Mouse (Mus musculus) mouse trophoblast stem cell (cell line): ENCODE data around the gene Prtn3.

Experiments
- in situ Hi-C, 2 experiments: fragments of 300-500 bp; cut with MseI, MboI; formaldehyde crosslinking; loops; 2 replicates in 1 of 2; 3 replicates in 1 of 2; pipeline ENCODE4 v1.15.1; 2025

Gene Prtn3

DNA sequence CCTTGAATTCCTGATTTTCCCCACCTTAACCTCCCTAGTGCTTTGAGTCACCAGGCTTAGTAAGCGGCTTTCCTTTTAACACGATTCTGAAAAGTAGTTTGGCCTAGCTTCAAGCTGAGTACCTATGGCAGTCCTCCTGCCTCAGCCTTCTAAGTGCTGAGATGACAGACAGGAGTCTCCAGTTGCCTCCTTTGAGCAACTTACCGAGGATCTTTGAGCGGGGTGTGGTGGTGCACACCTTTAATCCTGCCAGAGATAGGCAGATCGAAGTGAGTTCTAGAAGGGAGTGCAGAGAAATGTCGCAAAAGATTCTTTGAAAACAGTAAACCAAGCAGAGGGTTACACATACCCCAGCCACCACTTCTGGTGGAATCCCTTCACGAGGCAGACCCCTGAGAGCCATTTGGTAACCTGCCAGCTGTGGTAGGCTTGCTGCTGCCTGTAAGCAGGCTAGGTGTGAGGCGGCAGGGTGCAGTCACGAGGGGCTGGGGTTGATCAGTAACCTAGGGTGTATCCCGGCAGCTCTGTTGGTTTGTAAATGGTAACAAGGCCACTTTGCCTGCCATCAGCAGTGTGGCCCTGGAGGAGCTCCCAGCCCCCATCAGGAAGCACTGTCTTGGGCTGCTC is 18.6 kb upstream of the Prtn3 start:
- in situ Hi-C loops, result no loop called here

DNA sequence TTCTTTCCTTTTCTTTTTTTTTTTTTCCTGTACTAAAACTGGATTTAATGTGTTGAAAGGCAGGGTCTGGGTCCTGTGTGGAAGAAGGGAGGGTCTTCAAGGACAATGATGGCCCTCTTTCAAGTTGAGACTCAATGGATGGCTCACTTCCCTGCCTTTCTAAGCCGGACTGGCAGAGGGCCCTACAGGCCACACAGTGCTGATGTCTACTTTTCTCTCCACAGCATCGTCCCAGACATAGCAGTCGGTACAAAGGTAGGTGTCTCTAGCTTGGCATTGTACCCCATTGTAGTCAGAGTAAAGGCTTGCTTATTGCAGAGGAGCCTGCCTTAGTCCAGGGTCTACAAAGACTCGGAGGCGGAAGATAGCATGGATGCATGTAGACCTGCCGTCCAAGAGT is 18.0 kb upstream of the Prtn3 start:
- in situ Hi-C loops, result no loop called here

DNA sequence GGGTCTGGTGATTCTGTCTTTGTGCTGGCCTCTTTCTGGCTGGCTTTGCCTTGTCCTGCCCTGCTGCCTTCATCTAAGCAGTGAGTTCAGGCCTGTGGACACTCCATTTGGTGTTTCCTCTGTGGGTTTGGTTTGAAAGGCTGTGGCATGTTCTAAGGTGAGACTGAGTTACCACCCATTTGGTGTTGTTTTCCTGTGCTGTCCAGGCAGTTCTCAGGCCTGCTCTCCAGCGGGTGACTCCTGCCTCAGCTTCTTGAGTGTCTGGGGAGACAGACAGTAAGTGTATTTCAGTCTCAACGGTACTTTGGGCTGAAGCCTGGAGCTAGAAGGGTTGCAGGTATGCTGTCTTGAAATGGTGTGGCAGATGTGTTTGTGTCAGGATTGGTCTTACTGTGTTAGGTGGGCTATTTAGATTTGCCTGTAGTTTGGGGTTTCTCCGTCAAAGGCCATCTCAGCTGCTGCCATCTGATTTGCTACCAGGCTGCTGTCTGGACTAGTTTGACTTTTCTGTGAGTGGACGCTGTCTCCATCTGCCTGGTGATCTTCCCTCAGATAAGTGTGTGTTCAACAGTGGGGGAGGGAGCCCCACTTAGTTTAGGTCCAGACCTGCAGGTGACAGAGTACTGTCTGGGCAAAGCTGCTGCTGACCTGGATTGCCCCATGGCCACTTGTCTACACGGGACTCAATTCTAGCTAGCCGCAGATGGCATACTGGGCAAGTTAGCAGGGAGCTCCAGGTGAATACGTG is 17.4 kb upstream of the Prtn3 start:
- in situ Hi-C loops, result no loop called here

DNA sequence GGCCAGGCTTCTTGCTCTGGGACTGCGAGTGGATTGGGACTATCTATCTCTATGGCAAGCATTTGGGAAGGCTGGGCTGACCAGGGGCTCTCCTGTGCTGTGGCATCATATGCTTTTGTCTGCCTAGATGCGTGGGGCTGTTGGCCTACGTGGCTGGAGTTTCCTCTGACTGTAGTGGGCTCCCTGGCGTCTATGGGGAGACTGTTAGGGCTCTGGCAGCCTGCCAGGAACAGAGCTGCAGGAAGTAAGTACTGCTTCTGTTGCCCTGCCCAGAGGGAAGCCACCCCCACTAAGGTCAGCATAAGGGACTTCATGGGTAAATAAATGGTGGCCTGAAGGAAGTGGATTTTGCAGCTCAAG is 16.8 kb upstream of the Prtn3 start:
- in situ Hi-C loops, result no loop called here

DNA sequence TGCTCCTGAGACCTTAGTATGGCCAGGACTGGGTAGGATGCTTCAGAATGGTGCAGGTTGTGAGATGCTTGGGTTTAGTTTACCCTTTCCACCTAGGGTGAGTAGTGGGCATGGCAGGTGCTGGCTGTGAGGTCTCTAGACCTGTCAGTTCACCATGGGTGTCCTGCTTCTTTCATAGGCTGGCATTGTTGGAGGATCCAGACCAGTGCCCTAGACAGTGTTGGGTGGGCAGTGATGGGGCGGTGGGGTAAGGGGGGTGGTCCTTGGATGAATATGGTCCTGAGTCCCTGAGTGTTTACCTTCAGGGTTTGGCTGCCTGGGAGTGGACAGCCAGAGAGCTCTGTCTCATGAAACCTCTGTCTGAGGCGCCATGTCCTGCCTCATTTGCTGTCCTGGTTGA is 16.4 kb upstream of the Prtn3 start:
- in situ Hi-C loops, result no loop called here

DNA sequence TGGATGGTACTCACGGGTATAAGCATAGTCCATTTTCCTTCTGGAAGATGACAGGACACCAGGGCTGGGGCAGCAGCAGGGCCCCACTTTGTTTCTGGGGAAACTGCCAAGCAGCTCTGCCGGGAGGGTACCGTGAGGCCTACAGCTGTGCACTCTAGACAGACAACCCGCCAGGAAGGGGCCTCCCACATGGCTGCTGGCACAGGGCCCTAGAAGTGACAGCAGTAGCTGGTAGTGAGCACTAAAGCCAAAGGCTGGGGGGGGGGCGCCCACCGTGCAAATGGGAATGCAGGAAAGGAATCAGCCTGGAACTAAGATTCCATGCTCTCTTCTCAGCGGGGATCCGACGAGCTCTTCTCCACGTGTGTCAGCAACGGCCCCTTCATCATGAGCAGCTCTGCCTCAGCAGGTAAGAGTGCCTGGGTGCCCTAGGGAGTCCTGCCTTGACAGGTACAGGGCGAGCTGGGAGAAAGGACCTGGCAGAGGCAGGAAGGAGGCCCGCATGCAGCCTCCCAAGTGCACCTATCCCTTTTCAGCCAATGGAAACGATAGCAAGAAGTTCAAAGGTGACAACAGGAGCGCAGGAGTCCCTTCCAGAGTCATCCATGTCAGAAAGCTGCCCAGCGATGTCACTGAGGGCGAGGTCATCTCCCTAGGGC is 15.7 kb upstream of the Prtn3 start:
- in situ Hi-C loops, result no loop called here

DNA sequence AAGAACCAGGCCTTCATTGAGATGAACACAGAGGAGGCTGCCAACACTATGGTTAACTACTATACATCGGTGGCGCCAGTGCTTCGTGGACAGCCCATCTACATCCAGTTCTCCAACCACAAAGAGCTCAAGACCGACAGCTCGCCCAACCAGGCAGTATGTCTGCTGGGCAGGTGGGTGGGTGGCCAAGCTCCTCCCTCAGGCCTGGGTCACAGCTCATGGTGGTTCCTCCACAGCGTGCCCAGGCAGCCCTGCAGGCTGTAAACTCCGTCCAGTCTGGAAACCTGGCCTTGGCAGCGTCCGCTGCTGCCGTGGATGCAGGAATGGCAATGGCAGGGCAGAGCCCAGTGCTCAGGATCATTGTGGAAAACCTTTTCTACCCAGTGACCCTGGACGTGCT is 15.2 kb upstream of the Prtn3 start:
- in situ Hi-C loops, result no loop called here

DNA sequence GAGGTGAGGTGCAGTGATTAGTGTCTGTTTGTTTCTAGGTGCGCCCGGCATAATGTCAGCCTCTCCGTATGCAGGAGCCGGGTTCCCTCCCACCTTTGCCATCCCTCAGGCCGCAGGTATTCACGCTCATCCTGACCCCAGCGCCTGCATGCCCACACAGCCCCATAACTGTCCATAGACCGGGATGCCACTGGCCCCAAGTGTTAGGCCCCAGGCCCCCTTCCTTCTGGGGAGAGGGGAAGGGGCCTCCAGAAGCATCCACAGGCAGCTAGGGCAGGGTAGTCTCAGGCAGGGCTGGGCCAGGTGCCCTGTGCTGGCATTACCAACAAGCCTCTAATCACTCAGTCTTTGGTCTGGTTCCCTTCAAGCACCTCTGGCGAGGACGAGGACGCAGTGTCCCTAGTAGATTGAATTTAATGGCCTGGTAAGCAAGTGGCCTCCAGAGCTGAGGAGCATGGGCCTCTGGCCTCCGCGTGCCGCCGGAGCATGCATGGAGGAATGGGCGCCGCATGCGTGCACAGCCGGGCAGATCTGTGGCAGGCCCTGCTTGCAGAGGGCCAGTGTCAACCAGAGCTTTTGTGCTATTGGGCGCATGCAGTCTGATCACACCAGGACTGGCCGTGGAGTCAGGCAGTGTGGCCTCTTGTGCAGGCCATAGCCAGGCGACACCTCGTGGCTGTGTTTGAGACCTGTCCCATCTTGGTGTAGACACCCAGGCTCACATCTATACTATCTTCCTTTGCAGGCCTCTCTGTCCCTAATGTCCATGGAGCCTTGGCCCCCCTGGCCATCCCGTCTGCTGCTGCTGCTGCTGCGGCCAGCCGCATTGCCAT is 14.0 kb upstream of the Prtn3 start:
- in situ Hi-C loops, result no loop called here

DNA sequence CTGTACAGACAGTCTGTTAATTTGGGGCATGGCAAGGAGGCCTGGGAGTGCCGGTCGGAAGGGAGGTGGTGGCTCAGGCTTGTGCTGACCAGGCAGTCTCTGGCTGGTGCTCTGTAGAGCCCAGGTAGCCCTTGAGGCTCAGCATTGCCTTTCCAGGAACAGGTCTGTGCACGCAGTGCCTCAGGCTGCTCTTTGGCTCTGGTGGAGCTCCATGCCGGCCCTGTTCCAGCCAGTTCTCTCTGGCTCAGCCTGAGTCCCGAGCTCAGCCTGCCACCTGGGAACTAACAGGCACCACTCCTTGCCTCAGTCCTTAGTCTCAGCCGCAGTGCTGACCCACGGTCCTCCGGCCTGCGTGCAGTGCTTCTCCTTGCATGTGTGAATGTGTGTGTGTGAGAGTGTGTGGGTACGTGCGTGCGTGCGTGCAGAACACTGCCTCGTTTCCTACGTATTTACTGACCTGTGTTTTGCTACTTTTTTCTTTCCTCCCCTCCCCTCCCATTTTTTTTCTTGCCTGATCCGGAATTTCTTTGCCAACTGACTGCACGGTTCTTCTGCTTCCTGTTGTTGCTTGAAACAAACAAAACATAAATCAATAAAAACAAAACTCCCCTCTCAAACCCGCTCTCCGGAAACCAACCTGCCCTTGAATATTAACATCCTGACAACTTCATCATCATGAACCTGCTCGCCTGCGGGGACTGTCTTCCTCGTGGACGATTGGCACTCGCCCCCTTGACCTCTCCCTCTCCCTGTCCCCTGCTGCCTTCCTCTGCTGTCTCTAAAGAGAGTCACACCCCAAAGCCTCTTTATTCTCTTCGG is 12.8 kb upstream of the Prtn3 start:
- in situ Hi-C loops, result no loop called here

DNA sequence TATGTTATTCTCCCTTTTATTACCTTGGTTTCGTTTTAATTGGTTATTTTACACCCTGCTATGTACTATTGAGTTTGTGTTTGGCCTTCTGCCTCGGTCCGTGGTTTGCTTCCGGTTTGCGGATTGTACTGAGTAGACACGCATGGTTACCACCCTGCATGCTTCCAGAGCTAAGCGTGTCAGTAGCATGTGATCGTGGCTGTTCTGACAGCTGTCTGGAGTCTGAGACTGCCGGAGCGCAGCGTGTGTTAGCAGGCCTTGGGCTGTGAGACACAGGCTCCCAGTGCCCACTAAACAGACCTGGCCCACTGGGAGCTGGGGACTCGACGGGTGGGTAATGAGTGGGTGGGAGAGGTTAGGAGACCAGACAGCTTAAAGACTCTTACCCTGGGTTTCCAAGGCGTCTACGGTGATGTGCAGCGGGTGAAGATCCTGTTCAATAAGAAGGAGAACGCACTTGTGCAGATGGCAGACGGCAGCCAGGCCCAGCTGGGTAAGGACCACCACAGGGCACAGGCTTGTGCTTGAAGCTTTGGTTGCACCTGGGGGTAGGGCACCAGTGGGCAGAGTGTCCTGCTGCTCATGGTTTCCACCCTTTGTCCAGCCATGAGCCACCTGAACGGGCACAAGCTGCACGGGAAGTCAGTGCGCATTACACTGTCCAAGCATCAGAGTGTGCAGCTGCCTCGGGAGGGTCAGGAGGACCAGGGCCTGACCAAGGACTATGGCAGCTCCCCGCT is 12.1 kb upstream of the Prtn3 start:
- in situ Hi-C loops, result no loop called here

DNA sequence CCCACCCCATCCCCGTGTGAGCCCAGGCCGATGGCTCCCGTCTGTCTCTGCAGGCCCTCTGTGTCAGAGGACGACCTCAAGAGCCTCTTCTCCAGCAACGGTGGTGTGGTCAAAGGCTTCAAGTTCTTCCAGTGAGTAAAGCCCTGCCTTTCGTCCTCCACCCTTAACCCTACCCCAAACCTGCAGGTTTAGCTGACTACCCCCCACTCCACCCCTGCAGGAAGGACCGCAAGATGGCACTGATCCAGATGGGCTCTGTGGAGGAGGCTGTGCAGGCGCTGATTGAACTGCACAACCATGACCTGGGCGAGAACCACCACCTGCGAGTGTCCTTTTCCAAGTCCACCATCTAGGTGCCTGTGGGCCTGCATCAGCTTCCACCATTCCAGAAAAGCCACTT is 11.4 kb upstream of the Prtn3 start:
- in situ Hi-C loops, result no loop called here

DNA sequence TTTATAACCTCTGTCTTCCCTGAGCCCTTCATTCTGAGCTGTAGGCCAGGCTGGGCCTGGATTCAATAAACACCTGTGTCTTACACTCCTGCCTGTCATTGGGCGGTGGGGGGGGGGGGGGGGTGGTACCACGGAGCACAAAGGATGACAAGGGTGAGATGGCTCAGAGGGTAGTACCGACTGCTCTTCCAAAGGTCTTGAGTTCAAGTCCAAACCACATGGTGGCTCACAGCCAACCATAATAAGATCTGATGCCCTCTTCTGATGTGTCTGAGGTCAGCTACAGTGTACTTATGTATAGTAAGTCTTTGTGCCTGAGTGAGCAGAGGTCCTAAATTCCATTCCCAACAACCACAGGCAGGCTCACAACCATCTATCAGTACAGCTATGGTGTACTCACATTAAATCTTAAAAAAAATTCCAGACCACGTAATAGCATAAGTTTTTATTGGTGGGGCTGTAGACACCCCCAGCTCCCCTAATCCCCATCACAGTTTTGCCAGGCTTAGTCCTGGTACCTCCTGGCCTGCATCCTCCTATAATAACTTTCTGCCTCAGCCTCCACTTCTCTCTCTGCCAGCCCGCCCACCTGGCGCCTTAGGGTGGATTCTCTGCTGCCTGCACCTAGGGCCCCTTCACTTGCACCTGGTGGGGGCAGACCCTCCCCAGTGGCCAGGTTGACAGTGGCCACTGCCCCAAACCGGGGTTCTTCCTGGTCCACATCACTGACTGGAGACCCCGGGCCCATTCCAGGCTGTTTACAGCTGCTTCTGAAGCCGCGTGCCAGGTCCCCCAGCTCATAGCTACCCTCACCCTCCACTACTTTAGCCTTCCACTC is 9.7 kb upstream of the Prtn3 start:
- in situ Hi-C loops, result no loop called here

DNA sequence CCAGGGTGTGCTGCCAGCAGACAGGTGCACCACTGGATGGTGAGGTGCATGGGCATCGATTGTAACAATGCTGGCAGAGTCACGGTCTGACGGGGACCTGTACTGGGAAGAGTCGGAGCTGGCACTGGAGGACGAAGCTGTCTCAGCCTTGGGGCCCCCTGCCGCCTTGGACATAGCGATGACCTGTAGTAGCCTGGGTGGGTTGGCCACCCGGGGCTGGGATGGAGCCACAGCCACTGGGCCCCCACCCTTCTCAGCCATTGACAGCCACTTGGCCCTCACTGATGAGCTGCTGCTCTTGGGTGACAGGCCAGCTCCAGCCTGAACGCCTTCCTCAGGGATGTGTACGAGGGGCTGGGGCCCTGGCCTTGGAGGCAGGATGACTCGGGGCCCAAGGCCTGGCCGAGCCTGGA is 9.1 kb upstream of the Prtn3 start:
- in situ Hi-C loops, result no loop called here

DNA sequence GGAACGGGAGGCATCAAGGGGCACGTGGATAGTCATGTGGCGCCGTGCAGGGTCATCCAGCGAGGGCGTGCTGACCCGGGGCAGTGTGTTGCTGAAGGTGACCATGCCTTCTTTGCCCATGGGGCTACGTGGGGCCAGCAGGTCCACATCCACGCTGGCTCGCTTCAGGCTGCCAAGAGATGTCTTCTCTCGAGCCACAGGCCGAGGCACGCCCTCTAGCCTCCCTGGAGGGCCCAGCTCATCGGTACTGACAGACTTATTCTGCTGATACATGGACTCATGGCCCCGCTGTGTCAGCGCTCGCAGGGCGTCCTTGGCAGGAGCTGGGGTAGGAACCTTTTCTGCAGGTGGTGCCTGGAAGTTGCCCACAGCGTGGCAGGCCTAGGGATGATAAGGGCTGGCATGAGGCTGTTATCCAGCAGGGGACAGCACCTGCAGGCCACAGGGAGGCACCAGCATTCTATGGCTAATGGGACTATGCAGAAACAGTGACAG is 8.4 kb upstream of the Prtn3 start:
- in situ Hi-C loops, result no loop called here

DNA sequence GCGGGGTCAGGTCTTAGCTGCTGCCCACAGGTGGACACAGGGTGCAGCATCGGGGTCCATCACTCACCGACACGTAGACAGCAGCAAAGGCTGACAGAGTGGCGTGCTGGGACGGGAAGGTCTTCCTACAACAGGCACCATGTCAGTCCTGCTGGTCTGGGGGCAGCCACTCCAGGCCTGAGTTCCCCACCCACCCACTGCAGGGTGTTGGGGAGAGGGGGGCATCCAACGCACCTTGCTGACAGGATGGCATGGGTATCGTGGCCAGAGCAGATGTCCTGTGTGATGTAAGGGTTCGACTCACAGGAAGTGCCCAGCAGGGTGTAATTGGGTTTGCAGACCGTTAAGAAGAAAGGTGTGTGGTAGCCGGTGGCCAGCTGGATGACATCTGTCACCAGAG is 7.7 kb upstream of the Prtn3 start:
- in situ Hi-C loops, result no loop called here

DNA sequence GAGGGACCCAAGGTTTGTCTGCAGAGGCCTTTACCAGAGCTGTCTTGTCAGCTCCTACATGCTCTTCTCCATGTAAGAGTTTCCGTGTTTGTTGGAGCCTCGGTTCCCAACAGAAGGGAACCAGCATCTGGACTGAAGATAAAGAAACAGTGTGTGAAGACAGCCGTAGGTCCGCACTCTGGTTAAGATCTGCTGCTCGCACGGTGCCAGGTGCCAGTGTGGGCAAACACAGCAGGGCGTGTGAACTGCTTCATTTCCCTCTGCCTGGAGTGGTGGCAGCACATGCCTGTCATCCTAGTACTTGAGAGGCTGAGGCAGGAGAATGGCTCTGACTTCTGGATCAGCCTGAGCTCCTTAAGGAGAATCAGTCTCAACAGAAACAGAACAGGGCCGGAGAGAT is 2.4 kb upstream of the Prtn3 start:
- in situ Hi-C loops, result no loop called here

DNA sequence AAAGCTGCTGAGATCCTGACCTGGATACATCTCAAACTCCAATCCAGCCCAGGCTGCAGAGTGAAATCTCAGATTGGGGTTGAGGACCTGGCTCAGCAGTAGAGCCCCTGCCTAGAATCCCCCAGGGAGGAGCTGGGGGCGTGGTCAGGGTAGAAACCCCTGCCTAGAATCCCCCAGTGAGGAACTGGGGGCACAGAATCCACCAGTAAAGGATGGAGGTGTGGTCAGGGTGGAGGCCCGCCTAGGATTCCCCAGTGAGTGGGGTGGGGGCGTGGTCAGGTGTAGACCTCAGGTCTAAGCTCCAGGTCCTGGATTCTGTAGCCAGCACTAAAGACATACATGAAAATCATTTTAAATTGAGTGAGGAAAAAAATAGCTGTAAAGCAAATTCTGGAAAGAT is 1.4 kb upstream of the Prtn3 start:
- in situ Hi-C loops, result no loop called here

DNA sequence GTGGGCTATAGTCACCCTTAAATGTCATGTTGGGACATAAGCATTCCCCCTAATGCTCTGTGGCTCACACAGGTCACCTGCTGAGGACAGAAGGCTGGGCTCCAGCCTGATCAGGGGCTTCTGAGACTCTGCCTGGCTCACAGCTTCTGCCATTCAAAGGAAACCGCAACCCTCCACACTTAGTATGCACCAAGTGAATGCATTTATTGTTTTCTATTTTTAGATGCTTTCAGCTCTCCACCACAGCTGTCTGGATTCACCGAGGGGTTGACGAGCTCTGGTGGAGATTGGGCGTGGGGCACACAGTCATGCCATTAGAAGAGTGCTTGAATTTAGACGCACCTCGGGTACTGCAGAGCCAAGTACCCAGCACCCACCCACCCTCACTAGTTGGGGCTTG is 963 bp upstream of the Prtn3 start:
- in situ Hi-C loops, result no loop called here

DNA sequence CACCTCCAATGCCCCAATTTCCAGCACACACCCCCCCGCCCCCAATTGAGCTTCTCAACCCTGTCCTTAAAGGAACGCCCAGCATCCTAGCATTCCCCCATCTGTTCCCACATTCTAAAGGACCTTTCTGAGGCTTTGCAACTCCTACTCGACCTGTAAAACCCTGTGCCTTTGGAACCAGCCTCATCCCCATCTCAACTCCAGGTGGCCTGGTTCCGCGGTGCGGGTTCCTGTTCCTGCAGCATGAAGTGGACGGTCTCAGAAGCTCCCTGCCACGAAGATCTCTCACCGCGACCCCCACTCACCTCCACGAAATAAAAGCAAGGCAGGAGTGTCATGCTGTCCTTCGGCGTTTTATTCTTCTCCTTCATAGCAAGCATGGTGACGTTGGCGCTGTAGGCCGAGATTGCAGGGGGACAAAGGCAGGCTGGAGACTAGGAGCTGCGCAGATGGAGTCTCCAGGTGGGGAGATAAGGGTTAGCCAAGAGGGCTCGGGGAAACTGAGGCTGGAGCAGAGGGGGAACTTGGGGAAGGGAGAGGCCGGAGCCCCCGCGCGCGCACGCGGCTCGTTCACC is 474 bp upstream of the Prtn3 start:
- in situ Hi-C loops, result no loop called here
